Mouse (Mus musculus) heart, embryonic 16.5 days (tissue): ENCODE data around the gene Kdsr. TPM values are rescaled to one million over a fixed set of nuclear protein-coding genes. Genes with fewer than 3 reads are reported as not detected.

Source experiments
- ATAC-seq: fragments of 200-750 bp; cut with Nextera tagmentation; replicated peaks from 2 replicates; pipeline ENCODE4 v1.8.0; 2017; ENCODE audit warnings: moderate number of reproducible peaks; ENCODE audit not compliant: insufficient read depth, low FRiP score; ENCODE audit errors: extremely low read depth
- H3K27ac ChIP-seq: fragments of 300-500 bp; sonication (generic); 2 replicates; pipeline ENCODE4 v1.5.1; 2014; ENCODE audit warnings: mild to moderate bottlenecking, low read length, control low read depth, moderate library complexity
- H3K27me3 ChIP-seq: fragments of 300-500 bp; sonication (generic); 2 replicates; pipeline ENCODE4 v1.6.1; 2014; ENCODE audit warnings: low read length, mixed read lengths; ENCODE audit not compliant: control insufficient read depth, insufficient read depth
- H3K36me3 ChIP-seq: fragments of 300-500 bp; sonication (generic); 2 replicates; pipeline ENCODE4 v1.6.1; 2014; ENCODE audit not compliant: control insufficient read depth, insufficient read depth
- H3K4me1 ChIP-seq: fragments of 300-500 bp; sonication (generic); 2 replicates; pipeline ENCODE4 v1.6.1; 2014; ENCODE audit warnings: low read length, mixed read lengths; ENCODE audit not compliant: control insufficient read depth, insufficient read depth
- H3K4me2 ChIP-seq: fragments of 300-500 bp; sonication (generic); 2 replicates; pipeline ENCODE4 v1.6.1; 2014; ENCODE audit warnings: low read depth, mild to moderate bottlenecking, control low read depth, low read length
- H3K4me3 ChIP-seq: fragments of 300-500 bp; sonication (generic); 2 replicates; pipeline ENCODE4 v1.5.1; 2014; ENCODE audit warnings: mild to moderate bottlenecking, control low read depth, low read length
- H3K9ac ChIP-seq: fragments of 300-500 bp; sonication (generic); 2 replicates; pipeline ENCODE4 v1.6.1; 2014; ENCODE audit warnings: low read length, control low read depth
- H3K9me3 ChIP-seq: fragments of 300-500 bp; sonication (generic); replicated peaks from 2 replicates; pipeline ENCODE4 v1.6.1; 2016; ENCODE audit warnings: low read length; ENCODE audit not compliant: control insufficient read depth
- WGBS: fragments of 180-500 bp; shearing (Covaris S2); extraction: QIAGEN DNeasy Blood & Tissue Kit; methylation state at CpG from one replicate; pipeline ENCODE4 v1.1.7; 2014; 5-methylcytosine and 5-hydroxymethylcytosine counted together
- polyA plus RNA-seq: library from polyadenylated mRNA; unstranded; fragments of >200 nt; fragmentation: Nextera tagmentation; extraction: Ambion mirVana; gene quantifications from 2 replicates; pipeline ENCODE4 v1.2.1, GENCODE M21; 2015

Gene Kdsr
- polyA plus RNA-seq, 1 experiment from 2014 or later, result 10.9 TPM

- H3K9ac ChIP-seq, result no peak overlapping the region
- H3K4me1 ChIP-seq, result peaks cover 35% of the 10 kb centered on the region
- 77% methylated on average over 6 of the region's 6 CpGs for WGBS
- no peak overlapping the region for H3K4me2 ChIP-seq
- ATAC-seq, result no peak
- H3K27me3 ChIP-seq, result no peaks in the 10 kb centered on the region
- no peaks in the 10 kb centered on the region for H3K9me3 ChIP-seq
- no peak overlapping the region for H3K4me3 ChIP-seq
- no peaks in the 10 kb centered on the region for H3K36me3 ChIP-seq
- no peak overlapping the region for H3K27ac ChIP-seq
Measured at GRCm38 (mm10) chr1:106707036-106707880, 52.3 kb downstream of the Kdsr start.

GRCm38 (mm10) chr1:106703183-106703582 is 56.3 kb downstream of the Kdsr start:
- H3K36me3 ChIP-seq, result no peaks in the 10 kb centered on the region
- H3K4me1 ChIP-seq, result peaks cover 19% of the 10 kb centered on the region
- ATAC-seq, result no peak
- no peaks in the 10 kb centered on the region for H3K9me3 ChIP-seq
- no peak overlapping the region for H3K9ac ChIP-seq
- H3K4me3 ChIP-seq, result no peak overlapping the region
- no peak overlapping the region for H3K4me2 ChIP-seq
- WGBS, result 40% methylated on average over 3 of the region's 3 CpGs
- no peaks in the 10 kb centered on the region for H3K27me3 ChIP-seq
- H3K27ac ChIP-seq, result peak overlapping the region; percentile 29; the same call in 1 of the 2 replicates

GRCm38 (mm10) chr1:106702471-106703175 is 56.9 kb downstream of the Kdsr start:
- Histone ChIP-seq H3K4me2 (no peak overlapping the region), H3K4me1 (peaks cover 19% of the 10 kb centered on the region), H3K9ac (no peak overlapping the region), H3K27me3 (no peaks in the 10 kb centered on the region), H3K4me3 (no peak overlapping the region), H3K36me3 (no peaks in the 10 kb centered on the region), H3K27ac (no peak overlapping the region), H3K9me3 (no peaks in the 10 kb centered on the region)
- WGBS, result 40% methylated on average over 4 of the region's 4 CpGs
- ATAC-seq, result no peak

- Histone ChIP-seq H3K4me1 (peaks cover 18% of the 10 kb centered on the region), H3K27me3 (no peaks in the 10 kb centered on the region), H3K4me3 (no peak overlapping the region), H3K9ac (no peak overlapping the region), H3K4me2 (no peak overlapping the region), H3K36me3 (no peaks in the 10 kb centered on the region), H3K9me3 (no peaks in the 10 kb centered on the region), H3K27ac (no peak overlapping the region)
- ATAC-seq, result no peak
- WGBS, result 85% methylated on average over 9 of the region's 9 CpGs
Measured at GRCm38 (mm10) chr1:106700520-106701114, 58.9 kb downstream of the Kdsr start.

- H3K9me3 ChIP-seq, result no peaks in the 10 kb centered on the region
- no peak for ATAC-seq
- WGBS, result 85% methylated on average over 5 of the region's 5 CpGs
- peaks cover 13% of the 10 kb centered on the region; the same call in 1 of the 2 replicates for H3K4me1 ChIP-seq
- no peaks in the 10 kb centered on the region for H3K27me3 ChIP-seq
- no peaks in the 10 kb centered on the region for H3K36me3 ChIP-seq
- H3K4me3 ChIP-seq, result no peak overlapping the region
- no peak overlapping the region for H3K4me2 ChIP-seq
- no peak overlapping the region for H3K27ac ChIP-seq
- no peak overlapping the region for H3K9ac ChIP-seq
Measured at GRCm38 (mm10) chr1:106696472-106696871, 63.1 kb downstream of the Kdsr start.

GRCm38 (mm10) chr1:106695649-106696048 is 63.9 kb downstream of the Kdsr start:
- Histone ChIP-seq H3K36me3 (no peaks in the 10 kb centered on the region), H3K27ac (no peak overlapping the region), H3K27me3 (no peaks in the 10 kb centered on the region), H3K4me3 (no peak overlapping the region), H3K9ac (no peak overlapping the region), H3K9me3 (no peaks in the 10 kb centered on the region), H3K4me2 (no peak overlapping the region), H3K4me1 (peaks cover 13% of the 10 kb centered on the region; the same call in 1 of the 2 replicates)
- WGBS, result 50% methylated on average over 4 of the region's 4 CpGs
- peak; percentile 66 for ATAC-seq

GRCm38 (mm10) chr1:106694316-106694715 is 65.2 kb downstream of the Kdsr start:
- Histone ChIP-seq H3K9me3 (no peaks in the 10 kb centered on the region), H3K36me3 (no peaks in the 10 kb centered on the region), H3K4me2 (no peak overlapping the region), H3K27ac (no peak overlapping the region), H3K4me3 (no peak overlapping the region), H3K4me1 (peaks cover 13% of the 10 kb centered on the region; the same call in 1 of the 2 replicates), H3K27me3 (no peaks in the 10 kb centered on the region), H3K9ac (no peak overlapping the region)
- peak; percentile 46; the same call in 1 of the 2 replicates for ATAC-seq
- 62% methylated on average over 6 of the region's 6 CpGs for WGBS

GRCm38 (mm10) chr1:106692599-106692998 is 66.9 kb downstream of the Kdsr start:
- no peak overlapping the region for H3K4me2 ChIP-seq
- ATAC-seq, result no peak
- H3K4me3 ChIP-seq, result no peak overlapping the region
- H3K36me3 ChIP-seq, result no peaks in the 10 kb centered on the region
- no peak overlapping the region for H3K27ac ChIP-seq
- H3K27me3 ChIP-seq, result no peaks in the 10 kb centered on the region
- peaks cover 17% of the 10 kb centered on the region for H3K4me1 ChIP-seq
- H3K9ac ChIP-seq, result no peak overlapping the region
- H3K9me3 ChIP-seq, result no peaks in the 10 kb centered on the region

- Histone ChIP-seq H3K9ac (no peak overlapping the region), H3K4me2 (no peak overlapping the region), H3K27me3 (no peaks in the 10 kb centered on the region), H3K9me3 (no peaks in the 10 kb centered on the region), H3K4me3 (no peak overlapping the region), H3K27ac (no peak overlapping the region), H3K36me3 (no peaks in the 10 kb centered on the region), H3K4me1 (peaks cover 22% of the 10 kb centered on the region)
- no peak for ATAC-seq
- 79% methylated on average over 6 of the region's 6 CpGs for WGBS
Measured at GRCm38 (mm10) chr1:106690887-106691286, 68.6 kb downstream of the Kdsr start.
